Mouse (Mus musculus) induced T-regulatory cell, adult 2 months (primary cell): ENCODE measurements at regions not wholly inside any gene's neighbourhood (a gene's known extent, or its start where the extent isn't known, plus 50 kb on each side); places are given as distances from the start of the nearest gene placed in this dataset.
A peak's percentile ranks its signal among the peaks of the same experiment; 100 is the strongest.

Experiments used
- DNase-seq: peaks from one replicate; pipeline ENCODE4 v3.0.0-alpha.2; 2012; ENCODE audit warnings: low read depth

DNA sequence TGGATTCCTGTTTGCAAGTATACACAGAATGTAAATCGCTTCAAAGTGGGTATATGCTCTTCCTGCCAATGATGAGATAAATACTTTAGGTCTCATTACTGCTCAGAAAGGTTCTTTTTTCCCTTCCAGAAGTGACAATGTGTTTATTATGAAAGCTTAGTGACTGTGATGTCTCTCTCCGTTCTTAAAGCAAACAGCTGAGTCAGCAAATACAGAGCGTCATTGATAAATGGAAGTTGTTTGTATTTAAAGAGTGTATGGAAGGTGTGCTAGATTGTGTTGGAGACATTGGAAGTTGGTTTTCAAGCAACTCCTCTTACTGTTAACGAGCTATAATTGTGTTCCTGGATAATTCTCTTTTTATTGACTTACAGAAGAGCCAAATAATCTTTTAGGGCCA lies 408.0 kb downstream of the Prr30 start:
- DNase-seq: no peak

DNA sequence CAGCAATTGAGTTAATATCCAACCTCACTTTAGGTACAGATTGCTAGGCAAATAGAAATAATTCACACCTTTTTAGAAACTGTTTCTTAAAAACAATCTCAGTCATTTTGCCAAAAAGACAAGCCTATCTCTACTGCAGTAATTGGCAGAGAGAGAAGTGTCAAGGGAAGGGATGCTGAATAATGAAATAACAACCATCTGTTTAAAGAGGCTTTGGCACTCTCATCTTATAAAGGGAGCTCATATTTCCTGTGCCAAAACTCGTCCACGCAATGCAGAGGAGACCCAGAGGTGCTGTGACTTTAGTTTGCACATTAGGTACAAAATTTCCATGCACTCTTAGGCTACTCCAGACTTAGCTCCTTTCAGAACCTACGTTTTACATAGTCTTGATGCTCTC lies 418.2 kb downstream of the Prr30 start:
- DNase-seq: no peak

DNA sequence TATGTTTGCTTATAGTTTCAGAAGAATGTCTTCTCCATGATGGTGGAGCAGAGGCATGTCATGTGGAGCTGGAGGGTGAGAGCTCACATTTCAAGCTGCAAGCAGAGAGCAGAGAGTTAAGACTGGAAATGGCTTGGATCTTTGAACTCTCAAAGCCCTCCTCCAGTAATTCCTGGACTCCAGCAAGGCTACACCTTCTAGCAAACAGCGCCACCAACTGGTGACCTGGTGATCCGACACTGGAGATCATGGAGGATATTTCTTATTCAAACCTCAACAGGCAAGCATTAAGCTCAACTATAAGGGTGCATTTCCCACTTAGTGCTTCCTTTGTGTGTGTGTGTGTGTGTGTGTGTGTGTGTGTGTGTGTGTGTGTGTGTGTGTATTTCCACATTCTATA lies 446.2 kb downstream of the Prr30 start:
- peak; percentile 8 for DNase-seq

GRCm38 (mm10) chr14:100752746-100753145 lies 447.4 kb downstream of the Prr30 start:
- DNase-seq: no peak

DNA sequence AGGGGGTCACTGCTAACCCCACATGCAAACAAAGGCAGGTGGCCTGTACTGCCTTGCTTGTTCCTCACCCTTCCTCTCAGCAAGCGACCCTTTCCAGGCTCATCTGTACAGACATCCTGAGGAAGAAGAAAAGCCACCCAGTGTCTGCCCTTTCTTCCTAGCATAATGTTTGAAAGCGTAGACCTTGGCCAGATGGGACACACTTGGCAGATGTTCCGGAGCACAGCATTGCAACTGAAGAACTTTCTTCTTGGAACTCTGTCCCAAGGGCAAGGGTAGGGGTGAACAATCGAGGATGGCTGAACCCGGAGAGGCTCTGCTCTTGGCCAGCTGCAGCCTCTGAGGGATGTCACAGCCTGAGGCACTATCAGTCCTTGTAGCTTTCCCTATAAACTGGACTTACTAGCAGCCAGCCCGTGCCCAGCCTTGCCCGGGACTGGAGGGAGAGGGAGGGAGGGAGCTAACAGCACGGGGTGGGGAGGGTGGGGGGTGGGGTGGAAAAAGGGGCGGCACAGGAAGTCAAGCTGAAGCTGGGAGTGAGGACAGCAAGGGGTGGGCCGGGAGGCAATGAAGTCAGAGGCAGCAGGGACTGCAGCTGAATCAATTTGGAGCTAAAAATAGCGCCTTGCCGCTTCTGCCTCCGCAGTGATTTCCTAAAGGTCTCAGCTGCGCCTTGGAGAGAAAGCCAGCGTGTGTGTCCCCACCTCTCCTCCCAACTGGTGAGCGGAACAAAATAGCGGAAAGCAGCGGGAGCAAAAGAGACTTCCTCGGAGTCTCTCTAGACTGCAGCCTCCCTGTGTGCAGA lies 450.2 kb downstream of the Prr30 start:
- DNase-seq: no peak

DNA sequence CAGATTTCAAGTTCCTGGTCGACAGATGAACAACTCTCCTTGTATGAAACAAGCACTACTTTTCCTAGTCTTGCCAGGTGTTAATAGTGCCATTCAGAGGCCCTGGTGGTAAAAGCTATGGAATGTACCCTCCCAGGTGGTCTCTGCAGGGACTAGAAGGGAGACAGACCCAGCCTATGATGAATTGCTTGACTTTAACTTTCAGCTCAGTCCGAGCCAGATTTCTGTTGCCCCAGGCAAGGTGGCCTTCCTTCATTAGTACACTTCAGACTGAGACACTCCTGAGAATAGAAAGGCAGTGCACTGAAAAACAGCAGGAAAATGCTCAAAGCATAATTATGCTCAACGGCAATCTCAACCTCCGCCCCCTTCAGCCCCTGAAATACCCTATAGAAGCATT lies 450.8 kb upstream of the Klf12 start:
- no peak for DNase-seq

DNA sequence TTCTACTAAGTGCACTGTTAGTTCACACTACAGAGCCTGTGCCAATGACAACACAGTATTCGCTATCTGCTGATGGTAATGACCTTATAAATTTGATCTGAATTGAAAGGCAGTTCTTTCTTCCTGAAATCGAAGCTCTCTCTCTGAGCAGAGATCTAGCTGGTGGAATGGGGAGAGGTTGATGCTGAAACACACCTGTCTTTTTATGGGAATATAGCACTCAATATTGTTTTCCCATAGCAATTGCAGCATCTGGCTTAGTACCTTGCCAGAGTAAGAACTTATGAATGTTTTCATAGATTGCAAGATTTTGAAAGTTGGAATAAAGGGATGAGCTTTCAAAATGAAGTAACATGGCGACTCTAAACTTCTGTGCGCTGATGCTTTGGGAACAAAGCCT lies 444.0 kb upstream of the Klf12 start:
- DNase-seq: no peak

- DNase-seq: no peak
Measured at GRCm38 (mm10) chr14:100727701-100728100, 443.2 kb upstream of the Klf12 start.

DNA sequence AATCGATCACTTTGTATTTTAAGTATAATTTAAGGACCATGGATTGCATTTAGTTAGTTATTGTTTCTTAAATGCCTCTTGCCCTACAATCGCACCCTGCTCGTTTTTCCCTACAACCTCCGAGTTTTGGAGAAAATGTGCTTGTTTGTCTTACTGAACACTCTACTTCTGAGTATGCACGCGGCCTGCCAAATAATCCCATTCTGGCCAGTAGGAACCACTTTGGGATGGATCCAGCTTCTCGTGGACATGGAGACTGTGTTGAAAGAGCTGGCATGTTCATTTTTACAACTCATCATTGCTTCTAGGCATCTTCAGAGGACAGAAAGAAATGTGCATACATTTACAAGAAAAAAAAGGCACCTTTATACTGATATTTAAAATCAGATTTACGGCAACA lies 440.5 kb upstream of the Klf12 start:
- no peak for DNase-seq

GRCm38 (mm10) chr14:100720667-100721066 lies 436.2 kb upstream of the Klf12 start:
- no peak for DNase-seq

DNA sequence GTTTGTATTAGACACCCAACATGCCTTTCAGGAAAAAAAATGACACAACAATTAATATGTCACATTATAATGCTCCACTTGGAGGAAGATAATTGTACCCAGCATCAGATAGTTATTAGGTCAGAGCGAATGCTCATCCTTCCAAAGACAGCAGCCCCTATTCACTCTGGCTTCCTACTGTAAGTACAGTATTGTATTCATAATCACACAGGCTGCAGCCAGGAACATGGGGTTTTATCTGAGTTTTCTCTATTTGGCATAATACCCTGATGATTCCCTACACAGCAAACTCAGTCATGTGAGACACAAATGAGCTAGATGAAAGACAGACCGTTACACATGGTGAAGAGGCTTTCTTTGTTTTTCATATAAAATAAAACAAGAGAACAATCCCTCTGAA lies 430.5 kb upstream of the Klf12 start:
- no peak for DNase-seq

DNA sequence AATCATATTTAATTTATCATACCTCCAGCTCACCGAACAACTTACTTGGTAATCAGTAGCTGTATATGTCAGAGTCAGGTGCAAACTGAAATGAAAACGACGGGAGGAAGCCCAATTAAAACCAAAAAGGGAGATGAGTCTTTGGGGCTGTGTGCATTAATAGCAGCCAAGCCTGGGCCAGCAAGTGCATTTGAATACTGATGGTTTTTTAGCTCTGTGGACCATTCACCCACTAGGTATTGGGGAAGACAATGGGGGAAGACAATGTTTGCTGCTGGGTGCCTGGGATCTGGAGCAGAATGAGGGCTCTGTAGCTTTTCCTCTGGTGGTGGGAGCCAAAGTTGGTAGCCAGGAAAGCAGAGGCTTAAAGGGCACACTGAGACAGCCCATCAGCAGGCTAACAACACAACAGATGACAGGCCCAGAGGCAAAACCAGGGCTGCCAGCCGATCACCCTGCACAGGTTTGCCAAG lies 429.6 kb upstream of the Klf12 start:
- no peak for DNase-seq

- DNase-seq: no peak
Measured at GRCm38 (mm10) chr14:100713592-100713991, 429.1 kb upstream of the Klf12 start.

DNA sequence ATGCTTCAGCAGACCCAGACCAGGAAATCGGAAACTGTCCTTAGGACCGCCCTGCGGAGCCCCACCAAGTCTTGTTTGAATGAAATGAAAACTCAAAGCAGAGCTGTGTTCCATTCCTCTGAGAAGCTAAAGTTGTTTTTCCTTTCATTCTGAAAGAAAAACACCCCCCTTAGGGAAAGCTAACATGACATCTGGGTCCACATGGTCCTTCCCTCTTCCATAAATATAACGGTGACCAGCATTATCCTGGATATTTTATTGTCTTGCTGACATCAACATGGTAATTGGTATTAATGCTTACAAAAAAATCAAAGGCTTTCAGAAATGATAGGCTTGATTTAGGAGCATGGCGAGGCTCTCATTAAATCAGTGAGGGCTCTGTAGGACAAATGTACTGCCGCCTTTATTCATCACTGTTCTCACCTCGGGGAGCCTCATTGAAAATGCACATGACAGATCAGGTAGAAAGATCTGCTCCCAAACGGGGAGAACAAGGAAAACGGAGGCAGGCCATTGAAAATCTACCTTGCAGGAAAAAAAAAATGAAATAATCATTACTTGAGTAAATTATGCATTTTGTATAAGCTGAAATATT lies 381.0 kb upstream of the Klf12 start:
- no peak for DNase-seq

DNA sequence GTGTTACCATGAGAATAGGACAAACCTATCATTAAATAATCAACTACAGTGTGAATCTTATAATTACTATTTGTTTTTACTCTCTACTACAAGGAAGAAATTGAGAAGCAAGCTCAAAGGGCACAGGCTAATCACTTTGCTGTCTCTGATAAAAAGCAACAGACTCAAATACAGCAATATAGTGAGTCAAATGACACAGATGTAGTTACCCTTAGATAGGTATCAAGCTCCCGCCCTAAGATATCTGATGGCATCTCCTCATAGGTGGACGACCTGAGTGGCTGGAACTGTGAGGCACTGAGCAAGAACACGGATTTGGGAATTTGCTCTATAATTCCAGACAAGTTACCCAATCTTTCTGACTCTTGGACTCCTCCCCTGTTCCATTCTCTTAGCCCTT lies 379.7 kb upstream of the Klf12 start:
- DNase-seq: no peak

- no peak for DNase-seq
Measured at GRCm38 (mm10) chr14:100642076-100642475, 357.6 kb upstream of the Klf12 start.

GRCm38 (mm10) chr14:100634521-100634920 lies 350.0 kb upstream of the Klf12 start:
- no peak for DNase-seq

- DNase-seq: no peak
Measured at GRCm38 (mm10) chr14:100631676-100632075, 347.2 kb upstream of the Klf12 start.

DNA sequence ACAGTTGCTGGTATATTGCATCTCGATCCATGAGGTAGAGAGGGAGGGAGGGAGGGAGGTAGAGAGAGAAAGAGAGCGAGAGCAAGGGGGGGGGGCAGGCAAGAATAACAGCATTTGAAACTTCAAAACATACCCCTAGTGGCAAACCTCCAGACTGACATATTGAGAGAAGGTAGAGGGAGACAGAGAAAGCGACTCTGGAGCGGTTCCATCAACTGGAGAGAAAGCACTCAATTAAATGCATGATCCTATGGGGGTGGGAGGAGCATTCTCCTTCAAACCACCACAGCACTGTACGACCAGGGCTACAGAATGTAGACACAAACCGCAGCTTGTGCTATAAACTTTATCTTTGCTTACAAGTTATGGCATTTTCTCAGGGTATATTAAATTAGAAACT lies 345.7 kb upstream of the Klf12 start:
- no peak for DNase-seq

- no peak for DNase-seq
Measured at GRCm38 (mm10) chr14:100627523-100627922, 343.0 kb upstream of the Klf12 start.

DNA sequence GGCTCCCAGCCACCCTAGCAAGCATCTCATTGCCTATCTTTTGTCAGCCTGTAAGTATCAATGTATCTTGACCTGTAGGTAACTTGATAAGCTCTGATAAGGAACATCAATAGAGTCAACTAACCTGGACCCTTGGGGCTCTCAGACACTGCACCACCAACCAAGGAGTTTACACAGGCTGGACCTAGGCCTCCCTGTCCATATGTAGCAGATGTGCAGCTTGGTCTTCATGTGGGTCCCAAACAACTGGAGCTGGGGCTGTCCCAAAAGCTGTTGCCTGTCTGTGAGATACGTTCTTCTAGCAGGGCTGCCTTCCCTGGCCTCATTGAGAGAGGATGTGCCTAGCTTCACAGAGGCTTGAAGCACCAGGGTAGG lies 335.2 kb upstream of the Klf12 start:
- no peak for DNase-seq

- DNase-seq: no peak
Measured at GRCm38 (mm10) chr14:100618793-100619655, 334.5 kb upstream of the Klf12 start.
